Comparison of ENCODE assay signal across 13 mouse cellular contexts in the genomic region with DNA sequence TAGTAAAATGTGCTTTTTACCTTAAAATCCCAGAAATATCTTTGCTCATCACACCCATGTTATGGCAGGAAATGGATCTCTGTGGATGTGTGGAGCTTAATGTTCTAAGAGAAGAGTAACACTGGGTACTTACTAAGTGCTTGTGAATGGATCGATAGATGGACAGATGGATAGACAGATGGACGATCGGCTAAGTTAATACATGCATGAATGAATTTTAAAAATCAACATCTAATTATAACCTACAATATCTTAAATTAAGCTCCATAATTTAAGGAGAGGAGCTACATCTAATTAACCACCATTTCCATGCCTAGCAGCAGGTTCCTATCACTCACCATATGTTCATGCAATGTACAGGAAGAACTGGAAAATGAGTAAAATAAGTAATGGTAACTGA.
"Had no signal": no experiment of that assay in that cellular context is flagged by ENCODE, and none has a peak within 500 bp of the region (broad histone marks: within the 10 kb centered on the region; RNA-seq: fewer than 3 reads in every experiment).

No protein-coding gene starts in this region.

- DNase-seq: kidney, adult 18-20 months; kidney, adult 9 months; kidney, postnatal 14 days; kidney, postnatal 4 days; liver, embryonic 13.5 days; lung, adult 2 months; lung, postnatal 14 days; lung, postnatal 4 days; midbrain, embryonic 14.5 days; right cerebral cortex, postnatal 25 days; spleen, adult 18-20 months; thymus, adult 18-20 months; thymus, postnatal 36 days had no signal
